Mouse (Mus musculus): ENCODE measurements around the gene Glis1. TPM values are rescaled to one million over a fixed set of nuclear protein-coding genes. Genes with fewer than 3 reads are reported as not detected.

Gene Glis1
- polyA plus RNA-seq, 1 experiment from 2014 or later = 2.2 TPM

- no peak for DNase-seq (ENCODE audit: low spot score)
- Histone ChIP-seq H3K27me3 (ENCODE audit: low read depth, poor library complexity, severe bottlenecking) (no peaks in the 10 kb centered on the region), H3K9me3 (replicated peaks) (no peaks in the 10 kb centered on the region), H3K36me3 (no peaks in the 10 kb centered on the region), H3K4me1 (peaks cover 5% of the 10 kb centered on the region), H3K27ac (replicated peaks) (no peak overlapping the region), H3K4me3 (no peak overlapping the region)
- 89% methylated on average over 5 of the region's 5 CpGs for WGBS
These were observed 58.6 kb downstream of the Glis1 start for GRCm38 (mm10) chr4:107492991-107493390.

- no peak for DNase-seq (ENCODE audit: low spot score)
- no peak overlapping the region for H3K27ac ChIP-seq (replicated peaks)
- WGBS = 81% methylated on average over 9 of the region's 9 CpGs
- peaks cover 5% of the 10 kb centered on the region for H3K4me1 ChIP-seq
- H3K9me3 ChIP-seq (replicated peaks) = no peaks in the 10 kb centered on the region
- H3K36me3 ChIP-seq = no peaks in the 10 kb centered on the region
- no peaks in the 10 kb centered on the region for H3K27me3 ChIP-seq (ENCODE audit: low read depth, poor library complexity, severe bottlenecking)
- H3K4me3 ChIP-seq = no peak overlapping the region
These were observed 61.5 kb downstream of the Glis1 start for GRCm38 (mm10) chr4:107495751-107496430.

- no peaks in the 10 kb centered on the region for H3K27me3 ChIP-seq (ENCODE audit: low read depth, poor library complexity, severe bottlenecking)
- DNase-seq (ENCODE audit: low spot score) = no peak
- peaks cover 2% of the 10 kb centered on the region; the same call in 1 of the 2 replicates for H3K4me1 ChIP-seq
- H3K4me3 ChIP-seq = no peak overlapping the region
- H3K36me3 ChIP-seq = no peaks in the 10 kb centered on the region
- 0 out of 2 replicates have a peak overlapping the region, but pooled peaks have one; percentile 17 for H3K27ac ChIP-seq (replicated peaks)
- 84% methylated on average over 18 of the region's 18 CpGs for WGBS
- H3K9me3 ChIP-seq (replicated peaks) = no peaks in the 10 kb centered on the region
These were observed 63.1 kb downstream of the Glis1 start for GRCm38 (mm10) chr4:107497430-107497935.

- 78% methylated on average over 10 of the region's 10 CpGs for WGBS
- Histone ChIP-seq H3K36me3 (no peaks in the 10 kb centered on the region), H3K9me3 (replicated peaks) (no peaks in the 10 kb centered on the region), H3K27ac (replicated peaks) (no peak overlapping the region), H3K4me1 (peaks cover 9% of the 10 kb centered on the region; the same call in 1 of the 2 replicates), H3K4me3 (no peak overlapping the region), H3K27me3 (ENCODE audit: low read depth, poor library complexity, severe bottlenecking) (no peaks in the 10 kb centered on the region)
- DNase-seq (ENCODE audit: low spot score) = no peak
These were observed 68.2 kb downstream of the Glis1 start for GRCm38 (mm10) chr4:107502601-107503051.

- Histone ChIP-seq H3K27ac (replicated peaks) (no peak overlapping the region), H3K27me3 (ENCODE audit: low read depth, poor library complexity, severe bottlenecking) (no peaks in the 10 kb centered on the region), H3K36me3 (no peaks in the 10 kb centered on the region), H3K4me3 (no peak overlapping the region), H3K9me3 (replicated peaks) (no peaks in the 10 kb centered on the region), H3K4me1 (no peaks in the 10 kb centered on the region)
- 91% methylated on average over 11 of the region's 11 CpGs for WGBS
- no peak for DNase-seq (ENCODE audit: low spot score)
These were observed 80.6 kb downstream of the Glis1 start for GRCm38 (mm10) chr4:107514981-107515380.

GRCm38 (mm10) chr4:107515626-107516025 lies 81.2 kb downstream of the Glis1 start:
- H3K27ac ChIP-seq (replicated peaks) = no peak overlapping the region
- DNase-seq (ENCODE audit: low spot score) = no peak
- 94% methylated on average over 7 of the region's 7 CpGs for WGBS

GRCm38 (mm10) chr4:107518766-107519165 lies 84.4 kb downstream of the Glis1 start:
- WGBS = 95% methylated on average over 11 of the region's 11 CpGs
- no peak overlapping the region; the same call in 1 of the 2 replicates for H3K27ac ChIP-seq (replicated peaks)
- H3K4me3 ChIP-seq = no peak overlapping the region
- no peaks in the 10 kb centered on the region for H3K36me3 ChIP-seq
- no peaks in the 10 kb centered on the region for H3K9me3 ChIP-seq (replicated peaks)
- H3K4me1 ChIP-seq = peaks cover 16% of the 10 kb centered on the region
- no peaks in the 10 kb centered on the region for H3K27me3 ChIP-seq (ENCODE audit: low read depth, poor library complexity, severe bottlenecking)
- no peak for DNase-seq (ENCODE audit: low spot score)

More at GRCm38 (mm10) chr4:107515626-107516025, 81.2 kb downstream of the Glis1 start:
- Histone ChIP-seq H3K27me3 (ENCODE audit: low read depth, poor library complexity, severe bottlenecking) (no peaks in the 10 kb centered on the region), H3K36me3 (no peaks in the 10 kb centered on the region), H3K4me1 (peaks cover 4% of the 10 kb centered on the region), H3K4me3 (no peak overlapping the region), H3K9me3 (replicated peaks) (no peaks in the 10 kb centered on the region)

GRCm38 (mm10) chr4:107520071-107520470 lies 85.7 kb downstream of the Glis1 start:
- H3K9me3 ChIP-seq (replicated peaks) = no peaks in the 10 kb centered on the region
- H3K27me3 ChIP-seq (ENCODE audit: low read depth, poor library complexity, severe bottlenecking) = no peaks in the 10 kb centered on the region
- H3K4me1 ChIP-seq = peaks cover 23% of the 10 kb centered on the region
- no peak overlapping the region for H3K4me3 ChIP-seq
- no peaks in the 10 kb centered on the region for H3K36me3 ChIP-seq
- no peak for DNase-seq (ENCODE audit: low spot score)
- WGBS = 82% methylated on average over 5 of the region's 5 CpGs
- no peak overlapping the region for H3K27ac ChIP-seq (replicated peaks)

GRCm38 (mm10) chr4:107520816-107521215 lies 86.4 kb downstream of the Glis1 start:
- no peak overlapping the region for H3K4me3 ChIP-seq
- no peaks in the 10 kb centered on the region for H3K36me3 ChIP-seq
- H3K4me1 ChIP-seq = peaks cover 23% of the 10 kb centered on the region
- no peaks in the 10 kb centered on the region for H3K27me3 ChIP-seq (ENCODE audit: low read depth, poor library complexity, severe bottlenecking)
- WGBS = 48% methylated on average over 5 of the region's 5 CpGs
- no peaks in the 10 kb centered on the region for H3K9me3 ChIP-seq (replicated peaks)
- H3K27ac ChIP-seq (replicated peaks) = peak overlapping the region; percentile 58; the same call in 1 of the 2 replicates
- DNase-seq (ENCODE audit: low spot score) = no peak

GRCm38 (mm10) chr4:107523607-107524151 lies 89.3 kb downstream of the Glis1 start:
- 79% methylated on average over 11 of the region's 11 CpGs for WGBS
- peaks cover 23% of the 10 kb centered on the region for H3K4me1 ChIP-seq
- H3K27me3 ChIP-seq (ENCODE audit: low read depth, poor library complexity, severe bottlenecking) = no peaks in the 10 kb centered on the region
- no peak overlapping the region for H3K4me3 ChIP-seq
- DNase-seq (ENCODE audit: low spot score) = no peak
- H3K9me3 ChIP-seq (replicated peaks) = no peaks in the 10 kb centered on the region
- H3K36me3 ChIP-seq = no peaks in the 10 kb centered on the region
- peak overlapping the region; percentile 46; the same call in 1 of the 2 replicates for H3K27ac ChIP-seq (replicated peaks)

- no peak for DNase-seq (ENCODE audit: low spot score)
- no peaks in the 10 kb centered on the region for H3K36me3 ChIP-seq
- no peak overlapping the region for H3K4me3 ChIP-seq
- H3K4me1 ChIP-seq = peaks cover 16% of the 10 kb centered on the region
- peaks cover 5% of the 10 kb centered on the region; the same call in 1 of the 2 replicates for H3K9me3 ChIP-seq (replicated peaks)
- WGBS = 93% methylated on average over 11 of the region's 11 CpGs
- no peak overlapping the region for H3K27ac ChIP-seq (replicated peaks)
- no peaks in the 10 kb centered on the region for H3K27me3 ChIP-seq (ENCODE audit: low read depth, poor library complexity, severe bottlenecking)
These were observed 100.7 kb downstream of the Glis1 start for GRCm38 (mm10) chr4:107535126-107535525.

GRCm38 (mm10) chr4:107538116-107538515 lies 103.7 kb downstream of the Glis1 start:
- Histone ChIP-seq H3K36me3 (no peaks in the 10 kb centered on the region), H3K27me3 (ENCODE audit: low read depth, poor library complexity, severe bottlenecking) (no peaks in the 10 kb centered on the region), H3K4me3 (no peak overlapping the region), H3K27ac (replicated peaks) (0 out of 2 replicates have a peak overlapping the region, but pooled peaks have one; percentile 33), H3K4me1 (peaks cover 16% of the 10 kb centered on the region), H3K9me3 (replicated peaks) (peaks cover 2% of the 10 kb centered on the region; the same call in 1 of the 2 replicates)
- peak; percentile 36 for DNase-seq (ENCODE audit: low spot score)
- 63% methylated on average over 13 of the region's 13 CpGs for WGBS

- H3K27me3 ChIP-seq (ENCODE audit: low read depth, poor library complexity, severe bottlenecking) = no peaks in the 10 kb centered on the region
- H3K36me3 ChIP-seq = no peaks in the 10 kb centered on the region
- H3K4me3 ChIP-seq = no peak overlapping the region
- 77% methylated on average over 3 of the region's 3 CpGs for whole genome bisulfite sequencing
- H3K9me3 ChIP-seq (replicated peaks) = no peaks in the 10 kb centered on the region
- 0 out of 2 replicates have a peak overlapping the region, but pooled peaks have one; percentile 33 for H3K27ac ChIP-seq (replicated peaks)
- no peak for DNase-seq (ENCODE audit: low spot score)
- peaks cover 16% of the 10 kb centered on the region for H3K4me1 ChIP-seq
These were observed 104.2 kb downstream of the Glis1 start for GRCm38 (mm10) chr4:107538561-107538960.
